Mouse (Mus musculus) liver, postnatal 0 days (tissue): ENCODE data around the gene Ppp1r12b.

ENCODE experiments used
- CTCF ChIP-seq: sonication (generic); IDR thresholded peaks from 2 replicates; pipeline ENCODE4 v1.5.1; 2016; ENCODE audit warnings: antibody characterized with exemption, low read depth
- EP300 ChIP-seq: IDR thresholded peaks from 2 replicates; pipeline ENCODE4 v1.6.1; 2016; ENCODE audit warnings: antibody characterized with exemption, low read depth, mild to moderate bottlenecking

GRCm38 (mm10) chr1:134938233-134938632, 17.5 kb downstream of the Ppp1r12b start:
- TF ChIP-seq CTCF, result no peak
- TF ChIP-seq EP300, result no peak
